Mouse (Mus musculus): ENCODE results near the gene Map2k4. TPM values are rescaled to one million over a fixed set of nuclear protein-coding genes. Genes with fewer than 3 reads are reported as not detected.

Map2k4 gene
- 10 to 100 TPM; 56.4 to 57.3 TPM for total RNA-seq (2021)
- long read RNA-seq, experiment 1, transcript Map2k4-201 (11 exons, 3,695 nt), result major isoform, 21 of 36 reads
- long read RNA-seq, experiment 1, partial matches to known transcripts, result 5 of 36 reads
- long read RNA-seq, experiment 1, other reads (novel, unspliced or antisense), result 10 of 36 reads
- long read RNA-seq, experiment 2, transcript Map2k4-201 (11 exons, 3,695 nt), result major isoform, 20 of 39 reads
- long read RNA-seq, experiment 2, partial matches to known transcripts, result 2 of 39 reads
- long read RNA-seq, experiment 2, other reads (novel, unspliced or antisense), result 17 of 39 reads

GRCm38 (mm10) chr11:65788154-65788553 lies at the start of gene Map2k4:
Map2k4 (minus strand) TSS chr11:65788297.
- peak; percentile 95 for DNase-seq

DNA sequence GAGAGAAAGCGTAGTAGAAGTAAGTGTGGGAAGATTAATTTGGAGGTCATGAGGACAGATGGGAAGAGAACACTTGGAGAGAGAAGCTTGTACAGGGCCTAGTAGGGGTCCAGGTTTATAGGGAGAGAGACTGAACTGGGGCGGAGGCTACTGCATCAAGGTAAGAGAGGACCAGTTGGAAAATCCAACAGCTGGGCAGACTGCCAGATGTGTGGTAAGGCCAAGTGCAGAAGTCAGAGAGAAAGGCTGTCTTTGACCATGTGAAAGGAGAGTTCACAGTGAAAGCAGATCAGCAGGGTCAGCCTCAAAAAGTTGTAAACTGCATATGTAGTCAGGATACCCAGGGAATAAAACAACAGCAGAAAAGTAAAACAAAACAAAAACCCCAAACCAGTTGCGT lies 36.5 kb upstream of the Map2k4 start:
- no peak for DNase-seq

GRCm38 (mm10) chr11:65820877-65821276 lies 32.8 kb upstream of the Map2k4 start:
- DNase-seq, result peak; percentile 67

DNA sequence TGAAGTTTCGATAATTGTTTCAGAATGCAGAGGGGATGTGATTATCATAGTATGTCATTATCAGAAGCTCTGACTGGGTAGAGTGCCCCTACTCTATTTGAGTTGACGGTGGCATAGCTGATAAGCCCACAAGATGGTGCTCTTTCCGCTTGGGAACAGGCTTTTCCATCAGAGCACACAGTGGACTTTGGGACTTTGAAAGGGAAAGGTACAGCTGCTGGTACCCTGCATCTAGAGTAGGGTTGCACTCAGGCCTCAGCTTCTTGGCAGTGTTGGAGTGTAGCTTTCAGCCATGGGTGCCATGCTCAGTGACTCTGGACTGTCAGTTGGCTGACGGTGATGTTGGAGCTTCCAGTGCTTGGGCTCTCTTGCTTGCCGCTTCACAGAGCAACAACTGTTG lies 32.2 kb upstream of the Map2k4 start:
- no peak for DNase-seq

DNA sequence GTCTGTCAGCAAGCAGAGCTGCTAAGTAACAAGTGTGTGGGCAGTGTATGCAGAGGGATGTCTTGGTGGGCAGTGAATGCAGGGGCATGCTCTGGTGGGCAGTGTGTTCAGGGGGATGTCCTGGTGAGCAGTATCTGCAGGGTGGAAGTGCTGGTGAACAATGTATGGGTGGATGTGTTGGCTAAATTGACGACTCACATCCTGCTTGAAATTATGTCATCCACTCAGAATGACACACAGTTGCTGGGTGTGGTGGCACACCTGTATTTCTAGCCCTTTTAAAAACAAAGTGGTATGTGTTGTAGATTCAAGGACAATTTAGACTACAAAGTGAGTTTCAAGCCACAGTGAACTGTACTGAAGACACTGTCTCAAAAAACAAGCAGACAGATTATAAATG lies 30.1 kb upstream of the Map2k4 start:
- DNase-seq, result no peak

GRCm38 (mm10) chr11:65816237-65816636 lies 28.1 kb upstream of the Map2k4 start:
- no peak for DNase-seq

GRCm38 (mm10) chr11:65814381-65814780 lies 26.3 kb upstream of the Map2k4 start:
- no peak for DNase-seq

- DNase-seq, result no peak
Measured at GRCm38 (mm10) chr11:65812088-65812487, 24.0 kb upstream of the Map2k4 start.

DNA sequence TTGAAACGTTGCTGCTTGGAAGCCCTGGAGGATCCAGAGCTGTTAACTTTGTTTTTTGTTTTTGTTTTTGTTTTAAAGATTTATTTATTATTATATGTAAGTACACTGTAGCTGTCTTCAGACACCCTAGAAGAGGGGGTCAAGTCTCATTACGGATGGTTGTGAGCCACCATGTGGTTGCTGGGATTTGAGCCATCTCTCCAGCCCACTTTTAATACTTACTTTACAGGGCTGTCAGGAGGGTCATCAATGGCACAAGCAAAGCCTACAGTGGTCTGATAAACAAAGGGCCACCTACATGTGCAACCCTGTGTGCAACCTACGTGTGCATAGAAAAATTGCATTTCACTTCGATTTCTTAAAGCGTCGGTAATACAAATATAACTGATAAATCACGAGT lies 19.5 kb upstream of the Map2k4 start:
- no peak for DNase-seq

GRCm38 (mm10) chr11:65806909-65807504 lies 18.9 kb upstream of the Map2k4 start, which contains the start of gene Zkscan6:
Zkscan6 (plus strand) TSS chr11:65807175.
- DNase-seq, result peak; percentile 75

DNA sequence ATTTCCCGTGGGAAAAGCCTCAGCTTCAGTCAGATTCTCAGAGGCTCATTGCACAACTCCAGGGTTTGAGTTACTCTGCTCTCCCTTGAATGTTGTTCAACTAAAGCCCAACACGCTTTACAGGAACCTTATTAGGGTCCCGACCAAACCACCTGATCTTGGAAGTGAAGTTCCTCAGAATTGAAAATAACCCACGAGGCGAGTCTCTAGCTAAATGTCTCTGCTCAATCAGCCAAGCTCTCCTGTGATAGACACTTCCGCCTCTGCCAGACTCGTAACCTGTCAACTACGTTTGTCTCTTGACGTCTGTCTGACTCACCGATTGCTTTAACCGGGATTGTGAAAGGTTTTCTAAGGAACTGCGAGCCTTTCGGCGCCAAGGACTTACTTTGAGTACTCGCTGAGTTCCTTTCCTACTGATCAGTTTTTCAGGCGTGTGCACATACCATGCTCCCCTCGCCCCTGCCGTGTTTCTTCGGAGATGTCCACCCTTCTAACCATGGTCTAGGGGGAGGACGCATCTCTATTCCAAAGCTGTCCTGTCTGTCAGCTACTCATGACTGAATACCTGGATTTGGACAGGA lies 18.3 kb upstream of the Map2k4 start:
- peak; percentile 14 for DNase-seq

DNA sequence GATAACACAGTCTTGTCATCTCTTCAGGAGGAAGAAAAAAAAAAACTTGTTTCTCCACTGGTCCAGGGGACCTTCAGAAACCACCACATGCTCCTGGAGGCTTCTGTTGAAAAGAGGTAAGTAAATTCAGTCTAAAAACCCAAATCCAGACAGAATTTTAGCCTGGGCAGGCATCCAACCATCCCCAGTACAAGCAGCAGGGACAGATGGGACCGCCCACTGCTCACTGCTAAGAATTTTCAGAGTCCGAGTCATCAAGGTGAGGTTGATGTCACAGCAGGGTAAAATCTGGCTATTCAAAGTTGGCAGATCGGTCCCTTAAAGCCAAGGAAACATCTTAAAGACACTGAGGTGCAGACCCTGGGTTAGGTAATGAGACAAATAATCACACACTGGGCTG lies 13.8 kb upstream of the Map2k4 start:
- DNase-seq, result no peak

DNA sequence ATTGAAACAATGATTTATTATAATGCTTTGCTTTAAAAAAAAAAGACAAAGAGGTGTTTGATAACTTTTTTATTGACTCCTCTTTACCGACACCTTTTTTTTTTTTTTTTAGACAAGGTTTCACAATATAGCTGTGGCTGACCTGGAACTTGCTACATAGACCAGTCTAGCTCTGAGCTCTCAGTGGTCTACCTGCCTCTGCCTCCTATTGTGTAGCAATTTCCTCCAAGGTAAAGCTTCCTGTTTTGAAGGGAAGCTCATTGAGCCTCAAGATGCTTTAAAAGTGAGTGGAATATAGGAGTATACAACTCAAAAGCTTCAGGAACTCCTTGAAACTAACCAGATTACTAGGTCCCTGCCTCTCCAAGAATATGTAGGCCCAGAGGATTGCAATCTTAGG lies 7.8 kb upstream of the Map2k4 start:
- no peak for DNase-seq

GRCm38 (mm10) chr11:65794428-65795219 lies 6.5 kb upstream of the Map2k4 start:
- no peak for DNase-seq

DNA sequence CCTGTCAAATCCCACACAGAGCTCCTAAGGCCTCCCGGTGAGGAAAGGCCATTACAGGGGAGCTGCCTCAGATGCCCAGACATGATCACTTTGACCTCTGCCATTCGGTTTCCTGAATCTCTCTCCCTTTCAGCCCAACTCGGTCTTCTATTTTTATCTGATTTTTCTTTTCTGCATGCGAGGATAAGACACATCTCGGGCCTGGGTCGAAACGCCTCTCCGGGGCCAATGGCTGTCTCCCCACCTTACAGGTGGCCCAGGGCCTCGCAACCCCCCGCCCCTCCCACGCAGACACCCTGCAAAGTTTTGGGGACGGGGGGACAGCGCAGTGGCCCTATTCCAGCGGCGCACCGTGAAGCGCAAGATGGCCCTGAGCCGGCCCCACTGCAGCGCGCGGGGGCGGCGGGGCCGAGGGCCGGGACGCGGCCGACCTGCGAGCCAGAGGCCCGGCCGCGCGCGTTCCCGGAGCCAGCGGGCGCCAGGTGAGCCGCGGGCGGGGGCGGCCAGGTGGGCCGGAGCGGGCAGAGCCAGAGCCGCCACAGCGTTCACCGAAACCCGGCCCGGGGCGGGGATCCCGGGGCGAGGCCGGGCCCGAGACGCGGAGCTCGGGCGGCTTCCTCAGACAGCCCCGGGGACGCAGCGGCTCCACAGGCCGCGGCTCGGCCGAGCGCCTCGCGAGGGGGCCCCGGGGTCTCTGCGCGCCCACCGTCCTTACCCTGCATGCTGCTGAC lies 511 bp downstream of the Map2k4 start:
- DNase-seq, result no peak

DNA sequence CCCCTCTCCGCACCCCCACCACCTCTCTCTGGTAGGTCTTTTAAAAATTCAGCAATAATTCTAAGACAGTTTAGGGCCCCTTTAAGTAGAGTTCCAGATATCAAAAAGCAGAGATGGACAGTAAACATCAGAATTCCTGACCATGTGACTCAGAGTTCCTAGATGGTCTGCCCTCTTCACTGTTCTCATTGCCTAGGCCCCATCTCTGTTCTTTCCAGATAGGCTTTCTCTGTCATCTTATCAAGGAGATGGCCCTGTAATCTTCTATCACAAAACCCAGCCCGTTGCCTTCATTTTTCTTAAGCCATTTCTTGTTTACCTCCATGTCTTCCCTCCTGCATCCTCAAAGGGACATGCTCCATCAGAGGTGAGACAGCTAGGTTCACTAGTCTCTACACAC lies 1.9 kb downstream of the Map2k4 start:
- DNase-seq, result no peak

- no peak for DNase-seq
Measured at GRCm38 (mm10) chr11:65781596-65781995, 6.5 kb downstream of the Map2k4 start.

GRCm38 (mm10) chr11:65779578-65779977 lies 8.5 kb downstream of the Map2k4 start:
- no peak for DNase-seq

GRCm38 (mm10) chr11:65779066-65779465 lies 9.0 kb downstream of the Map2k4 start:
- DNase-seq, result no peak

- no peak for DNase-seq
Measured at GRCm38 (mm10) chr11:65777810-65778209, 10.3 kb downstream of the Map2k4 start.

DNA sequence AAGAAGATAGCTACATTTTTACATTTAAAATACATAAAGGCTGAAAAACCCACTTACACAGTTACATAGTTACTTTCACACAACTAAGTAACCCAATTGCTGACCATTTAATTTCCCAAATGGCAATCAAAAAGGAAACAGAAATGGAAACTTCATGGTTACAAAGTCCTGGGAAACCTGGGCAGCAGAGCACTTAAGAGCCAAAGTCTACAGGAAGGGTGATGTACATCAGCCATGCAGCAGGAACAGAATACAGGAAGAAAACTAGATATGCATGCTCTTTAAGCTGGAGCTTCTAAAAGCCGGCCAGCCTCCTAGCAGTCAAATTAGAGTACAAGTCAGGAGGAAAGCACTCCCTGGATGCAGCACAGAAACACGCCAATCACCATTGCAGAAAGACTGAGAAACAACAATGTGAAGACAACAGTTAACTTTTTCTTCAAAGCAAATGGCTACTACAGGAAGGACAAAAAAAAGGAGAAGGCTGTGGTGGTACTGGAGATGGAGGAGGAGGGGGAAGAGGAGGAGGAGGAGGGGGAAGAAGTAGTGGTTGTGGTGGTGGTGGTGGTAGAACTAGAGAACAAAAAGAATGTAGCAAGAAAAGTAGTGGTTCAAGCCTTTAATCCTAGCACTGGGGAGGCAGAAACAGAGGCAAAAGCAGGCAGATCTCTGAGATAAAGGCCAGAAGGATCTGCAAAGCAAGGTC lies 11.0 kb downstream of the Map2k4 start:
- DNase-seq, result no peak
